Mouse (Mus musculus) cortical plate, adult 2 months (tissue): ENCODE data around the gene Hoxd4. TPM values are rescaled to one million over a fixed set of nuclear protein-coding genes. Genes with fewer than 3 reads are reported as not detected.

Experiments
- H3K27ac ChIP-seq: fragments of 200-500 bp; 2 replicates; pipeline ENCODE4 v1.5.1; 2012; ENCODE audit warnings: low read length, control low read depth, inconsistent platforms; ENCODE audit not compliant: insufficient read depth
- H3K4me1 ChIP-seq: fragments of 200-500 bp; 2 replicates; pipeline ENCODE4 v1.6.1; 2011; ENCODE audit warnings: low read length; ENCODE audit not compliant: control insufficient read depth, insufficient read depth
- H3K4me3 ChIP-seq: fragments of 200-500 bp; 2 replicates; pipeline ENCODE4 v1.5.1; 2011; ENCODE audit warnings: mild to moderate bottlenecking, low read length, control low read depth; ENCODE audit not compliant: insufficient read depth
- CTCF ChIP-seq: fragments of 200-500 bp; IDR thresholded peaks from 2 replicates; pipeline ENCODE4 v1.5.1; 2011; ENCODE audit warnings: mild to moderate bottlenecking, control low read depth, low read length; ENCODE audit not compliant: insufficient read depth; ENCODE audit errors: extremely low read depth
- POLR2A ChIP-seq: fragments of 200-500 bp; IDR thresholded peaks from 2 replicates; pipeline ENCODE4 v1.6.1; 2011; ENCODE audit warnings: mild to moderate bottlenecking, low read length, control low read depth; ENCODE audit not compliant: insufficient read depth; ENCODE audit errors: extremely low read depth
- polyA plus RNA-seq: library from polyadenylated mRNA; depleted of rRNA; stranded (reverse); fragments of >200 nt; gene quantifications from 2 replicates; pipeline ENCODE4 v1.2.3, GENCODE M21; 2012

Gene Hoxd4
- polyA plus RNA-seq, 1 experiment: not detected

DNA sequence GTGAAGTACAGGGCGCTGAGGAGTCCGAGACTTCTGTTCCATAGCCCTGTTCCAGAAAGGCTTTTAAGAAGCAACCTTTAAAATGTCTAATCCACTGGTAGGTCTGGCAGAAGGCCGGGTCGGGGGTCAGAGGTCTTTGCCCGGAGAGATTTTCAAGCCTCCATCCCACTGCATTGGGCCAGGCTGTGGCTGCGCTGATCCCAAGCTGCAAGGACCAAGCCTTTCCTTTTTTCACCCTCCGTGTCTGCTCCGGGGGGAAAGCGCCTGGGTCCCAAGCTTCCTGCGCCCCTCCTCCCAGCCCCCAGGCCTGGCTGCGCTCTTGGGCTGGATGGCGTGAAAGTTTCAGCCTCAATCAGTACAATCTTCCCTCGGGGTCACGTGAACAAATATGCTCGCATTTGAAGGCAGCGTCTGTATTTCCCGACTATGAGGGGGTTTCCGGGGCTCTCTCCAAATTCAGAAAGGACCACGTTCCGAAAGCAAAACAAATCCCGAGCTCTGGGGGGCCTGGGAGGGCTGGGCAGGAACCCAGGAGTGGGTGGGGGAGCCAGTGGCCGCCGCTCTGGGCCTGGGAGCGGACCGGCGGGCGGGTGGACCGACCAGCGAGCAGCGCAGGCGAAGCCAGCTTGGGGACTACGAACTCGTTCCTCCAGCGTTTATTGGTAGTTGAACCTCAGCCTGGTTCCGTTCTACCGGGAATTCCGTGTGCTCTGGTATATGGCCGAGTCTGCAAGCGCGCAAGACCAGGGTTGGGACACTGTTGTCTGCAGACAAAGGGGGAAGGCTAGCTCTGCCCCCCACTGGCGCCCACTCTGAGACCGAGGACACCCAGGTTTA is 24.3 kb downstream of the Hoxd4 start:
- no peak overlapping the region for H3K4me3 ChIP-seq
- no peaks in the 10 kb centered on the region for H3K4me1 ChIP-seq
- no peak overlapping the region for H3K27ac ChIP-seq
- TF ChIP-seq POLR2A: no peak
- TF ChIP-seq CTCF: no peak

DNA sequence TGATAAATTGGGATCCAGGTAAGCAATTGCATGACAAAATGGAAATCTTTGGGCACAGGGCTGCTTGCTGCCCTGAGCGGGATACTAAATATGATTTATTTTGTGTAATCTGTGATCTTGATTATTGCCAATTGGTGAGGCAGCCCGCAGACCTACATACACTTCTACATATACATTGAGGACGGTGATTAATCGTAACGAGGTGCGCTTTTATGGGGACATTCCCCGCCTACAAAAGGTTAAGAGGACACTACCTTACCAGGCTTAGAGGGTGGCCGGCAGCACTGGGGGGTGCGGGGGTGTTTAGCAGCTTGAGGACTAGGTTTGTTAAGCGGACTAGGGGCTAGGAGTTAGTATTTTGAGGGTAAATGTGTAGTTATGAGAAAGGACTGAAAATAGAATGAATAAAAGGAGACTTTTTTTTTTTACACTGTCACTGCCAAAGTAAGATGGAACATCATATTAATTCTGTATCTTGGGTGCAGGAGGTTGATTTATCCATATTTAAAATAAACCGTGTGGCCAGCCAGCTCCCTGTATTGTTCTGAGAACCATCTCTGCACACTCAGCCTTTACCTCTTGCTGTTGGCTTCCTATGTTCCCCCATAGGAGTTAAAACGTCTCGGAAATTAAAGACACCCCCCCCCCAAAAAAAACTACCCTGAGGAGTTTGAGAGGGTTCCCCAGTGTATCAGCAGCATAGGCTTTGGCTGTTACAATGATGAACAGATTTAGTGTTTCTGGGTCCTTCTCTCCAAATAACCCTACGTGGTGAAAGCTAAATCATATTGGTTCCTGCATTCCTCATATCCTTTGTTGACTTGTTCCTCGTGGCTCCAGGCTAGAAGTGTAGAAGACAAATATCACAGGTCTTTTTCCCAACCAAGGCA is 25.2 kb downstream of the Hoxd4 start:
- Histone ChIP-seq H3K27ac (no peak overlapping the region), H3K4me1 (no peaks in the 10 kb centered on the region), H3K4me3 (no peak overlapping the region)
- TF ChIP-seq POLR2A: no peak
- no peak for TF ChIP-seq CTCF

DNA sequence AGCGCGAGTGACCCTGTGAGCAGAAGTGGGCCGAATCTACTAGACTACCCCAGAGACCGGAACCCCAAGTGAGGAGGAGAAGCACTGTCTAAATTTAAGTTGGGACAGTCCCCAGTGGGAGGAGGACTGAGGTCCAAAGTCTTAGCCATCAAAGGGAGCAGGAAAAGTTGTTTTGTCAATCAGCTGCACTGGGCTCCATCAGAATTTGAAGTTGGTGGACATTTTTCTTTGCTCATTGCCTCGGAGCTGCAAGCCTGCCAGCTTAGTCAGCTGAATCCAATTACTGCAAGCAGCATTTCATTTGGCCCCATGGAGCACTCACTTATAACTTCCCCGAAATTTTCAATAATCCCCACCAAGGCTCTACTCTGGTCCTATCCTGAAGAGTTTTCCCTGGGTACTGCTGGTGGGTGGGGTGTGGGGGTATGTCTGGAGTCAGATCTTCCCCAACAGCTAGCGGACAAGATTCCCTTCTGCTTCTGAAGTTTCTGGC is 25.9 kb downstream of the Hoxd4 start:
- no peak for TF ChIP-seq POLR2A
- TF ChIP-seq CTCF: no peak
- no peak overlapping the region for H3K27ac ChIP-seq
- H3K4me3 ChIP-seq: no peak overlapping the region
- H3K4me1 ChIP-seq: no peaks in the 10 kb centered on the region

DNA sequence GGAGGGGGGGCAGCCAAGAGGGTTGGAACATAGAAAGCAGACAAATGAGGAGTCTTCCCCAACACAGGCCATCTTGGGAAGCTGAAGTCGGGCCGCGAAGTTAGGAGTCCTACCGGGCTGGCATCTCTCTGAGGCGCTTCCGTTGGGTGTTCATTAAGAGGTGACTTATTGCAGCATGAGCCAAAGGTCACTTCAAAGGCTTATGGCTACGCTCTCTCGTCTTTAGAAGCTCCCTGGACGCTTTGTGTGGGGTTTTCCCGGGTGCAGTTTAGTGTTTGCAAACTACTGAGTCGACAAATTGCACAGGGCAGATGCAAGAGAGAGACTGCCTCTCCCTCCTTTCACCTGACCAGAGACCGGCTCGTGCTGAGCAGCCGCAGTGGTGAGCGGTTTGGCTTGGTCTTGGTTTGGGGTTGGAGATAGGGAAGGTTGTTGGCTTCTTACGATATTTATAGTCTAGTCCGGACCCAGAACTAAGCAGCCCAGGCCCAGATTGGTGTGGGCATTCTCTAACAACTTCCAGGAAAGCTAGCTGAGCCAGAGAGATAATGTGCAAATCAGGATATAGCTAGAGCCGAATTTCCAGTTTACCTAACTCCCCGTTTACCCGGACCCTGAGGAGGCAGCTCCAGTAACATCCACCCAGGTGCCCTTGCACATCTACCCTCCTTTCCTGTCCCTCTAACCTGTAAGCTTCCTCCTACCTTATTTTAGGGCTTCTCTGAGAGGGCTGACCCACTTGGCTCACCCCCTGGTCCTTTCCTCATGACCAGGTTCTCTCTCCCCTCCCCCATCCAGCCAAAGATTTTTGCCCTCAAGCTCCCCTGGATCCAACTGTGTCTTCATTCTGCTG is 27.1 kb downstream of the Hoxd4 start:
- Histone ChIP-seq H3K4me3 (no peak overlapping the region), H3K27ac (no peak overlapping the region), H3K4me1 (no peaks in the 10 kb centered on the region)
- TF ChIP-seq POLR2A (no peak), CTCF (no peak)

DNA sequence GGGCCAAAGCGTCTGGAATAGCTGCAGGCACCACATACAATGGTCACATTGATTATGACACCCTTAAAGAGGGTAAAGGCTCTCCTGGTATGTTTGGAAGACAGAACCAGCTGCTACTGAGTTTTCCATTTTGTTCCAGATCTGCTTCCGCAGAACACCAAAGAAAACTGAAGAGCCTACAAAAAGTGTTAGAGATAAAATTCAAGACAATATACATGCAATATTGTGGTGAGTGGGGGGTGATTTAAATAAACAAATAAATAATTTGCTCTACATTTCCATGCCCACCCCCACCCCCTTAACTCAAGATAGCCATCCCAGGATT is 27.7 kb downstream of the Hoxd4 start:
- TF ChIP-seq CTCF: no peak
- TF ChIP-seq POLR2A: no peak
- H3K4me1 ChIP-seq: no peaks in the 10 kb centered on the region
- H3K4me3 ChIP-seq: no peak overlapping the region
- no peak overlapping the region for H3K27ac ChIP-seq

DNA sequence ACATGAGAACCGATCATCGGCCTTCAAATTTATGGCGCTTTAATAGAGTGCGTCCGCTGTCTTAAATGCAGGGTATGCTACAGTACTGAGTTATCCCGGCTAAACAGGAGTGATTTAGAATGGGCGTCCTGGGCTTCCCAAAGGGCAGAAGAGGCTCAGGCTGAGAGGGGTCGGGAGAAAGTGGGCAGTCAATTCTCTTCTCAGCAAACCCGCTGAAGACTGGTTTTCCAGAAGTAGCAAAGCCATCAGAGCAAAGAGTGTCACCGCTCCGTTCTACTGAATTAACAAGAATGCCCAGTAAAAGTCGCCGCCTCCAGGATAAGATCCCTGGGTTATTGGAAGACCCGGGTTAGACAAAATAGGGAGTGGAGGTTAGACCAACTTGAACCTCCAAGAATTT is 28.1 kb downstream of the Hoxd4 start:
- Histone ChIP-seq H3K27ac (no peak overlapping the region), H3K4me1 (no peaks in the 10 kb centered on the region), H3K4me3 (no peak overlapping the region)
- TF ChIP-seq POLR2A (no peak), CTCF (no peak)

DNA sequence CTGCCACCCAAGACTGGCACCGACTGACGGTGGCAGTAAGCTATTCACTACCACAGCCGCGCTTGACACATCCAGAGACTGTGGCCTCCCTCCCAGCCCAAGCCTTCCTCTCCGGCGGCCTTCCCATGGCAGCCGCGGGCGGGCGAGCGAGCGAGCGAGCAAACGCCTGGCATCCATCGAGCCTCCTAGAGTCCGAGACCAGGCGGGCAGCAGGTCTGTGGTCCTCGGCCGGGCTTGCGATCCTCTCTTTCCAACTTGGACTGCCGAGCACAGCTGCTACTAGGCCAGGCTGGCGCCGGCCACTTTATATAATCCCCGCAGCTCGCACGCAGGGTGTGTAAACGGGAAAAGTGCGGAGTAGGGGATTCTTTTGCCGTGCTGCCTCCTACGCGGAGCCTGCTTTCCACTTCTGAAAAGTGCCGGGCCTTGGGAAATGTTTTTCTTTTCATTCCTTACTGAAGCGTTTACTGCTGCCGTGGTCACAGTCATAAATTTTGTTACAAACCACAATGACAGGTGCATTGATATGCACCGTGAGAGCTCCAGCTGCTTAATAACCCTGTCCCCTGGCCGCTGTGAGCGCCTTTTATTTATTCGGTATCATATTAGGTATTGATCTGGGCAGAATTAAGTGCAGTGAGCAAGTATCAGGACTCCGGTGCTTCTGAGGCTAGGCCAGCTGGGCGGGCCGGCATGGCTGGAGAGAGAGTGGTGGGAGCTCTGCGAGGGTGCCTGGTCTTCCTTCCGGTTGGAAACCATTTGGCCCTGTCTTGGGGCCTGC is 28.8 kb downstream of the Hoxd4 start:
- no peak overlapping the region for H3K4me3 ChIP-seq
- TF ChIP-seq CTCF (no peak), POLR2A (no peak)
- no peak overlapping the region for H3K27ac ChIP-seq
- no peaks in the 10 kb centered on the region for H3K4me1 ChIP-seq

DNA sequence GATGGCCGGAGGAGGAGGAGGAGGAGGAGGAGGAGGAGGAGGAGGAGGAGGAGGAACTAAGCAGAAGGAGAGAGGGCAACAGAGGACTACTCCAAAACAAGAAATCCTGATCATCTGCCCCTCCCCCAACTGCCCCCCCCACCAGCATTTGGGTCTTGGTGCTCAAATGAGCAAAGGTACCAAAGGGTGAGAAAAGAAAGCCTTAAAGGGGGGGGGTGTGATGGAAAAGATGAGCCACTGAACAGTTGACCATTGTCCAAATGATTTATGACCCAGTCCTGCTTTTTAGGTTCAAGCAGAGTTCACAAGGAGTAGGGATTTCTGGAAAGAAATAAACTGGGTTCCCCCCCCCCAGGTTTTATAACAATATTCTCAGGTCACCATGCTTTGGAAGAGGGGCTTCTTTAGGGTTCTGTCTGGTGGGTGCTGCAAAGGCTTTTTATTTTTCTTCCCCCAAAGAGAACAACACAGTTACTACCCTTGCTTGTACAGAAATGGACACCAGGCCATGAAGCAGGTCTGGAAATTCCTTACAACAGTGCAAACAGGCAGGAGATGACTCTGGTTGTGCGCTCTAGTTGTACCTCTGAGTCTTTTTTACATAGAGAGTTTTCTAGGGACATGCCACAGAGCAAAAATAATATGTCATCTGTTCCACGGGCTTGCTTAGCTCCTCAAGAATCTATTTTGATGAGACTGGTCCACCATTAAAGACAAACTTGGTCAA is 29.7 kb downstream of the Hoxd4 start:
- TF ChIP-seq CTCF (no peak), POLR2A (no peak)
- H3K4me3 ChIP-seq: no peak overlapping the region
- no peak overlapping the region for H3K27ac ChIP-seq
- no peaks in the 10 kb centered on the region for H3K4me1 ChIP-seq

DNA sequence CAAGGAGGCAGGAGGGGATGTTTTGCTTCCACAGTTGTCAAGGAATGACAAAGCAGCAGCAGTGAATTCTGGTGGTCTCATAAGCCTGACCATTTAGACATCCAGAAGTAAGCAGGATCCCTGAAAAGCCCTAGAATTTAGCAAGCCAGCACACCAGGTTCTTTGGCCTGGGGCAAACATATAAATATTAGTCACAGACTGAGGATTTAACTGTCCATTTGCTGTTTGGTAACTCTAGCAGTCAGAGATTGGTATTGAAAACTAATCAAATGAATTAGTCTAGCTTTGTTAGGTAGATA is 30.2 kb downstream of the Hoxd4 start:
- Histone ChIP-seq H3K4me1 (no peaks in the 10 kb centered on the region), H3K4me3 (no peak overlapping the region), H3K27ac (no peak overlapping the region)
- TF ChIP-seq CTCF (no peak), POLR2A (no peak)
